In the genomic region with DNA sequence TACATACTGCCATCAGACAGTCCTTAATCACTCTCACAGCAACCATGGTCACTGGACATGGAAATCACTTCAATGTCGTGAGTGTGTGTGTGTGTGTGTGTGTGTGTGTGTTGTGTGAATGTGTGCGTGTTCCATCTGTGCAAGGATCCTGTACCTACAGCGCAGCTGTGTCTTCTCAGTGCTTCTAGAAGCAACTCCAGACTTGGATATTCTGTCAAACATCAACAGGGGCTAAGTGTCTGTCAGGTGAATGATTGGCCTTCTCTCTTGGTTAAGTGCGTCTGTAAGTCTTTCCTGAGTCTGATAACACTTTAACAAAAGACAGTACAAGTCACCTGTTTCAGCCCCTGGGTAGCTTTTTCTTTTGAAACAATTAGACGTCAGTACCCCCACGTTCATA, we compare ENCODE assay signal across 24 mouse cellular contexts. TPM values are rescaled to one million over a fixed set of nuclear protein-coding genes. Genes with fewer than 3 reads are reported as not detected.
DNase-seq lines count a peak whose midpoint lies in the region; ATAC-seq lines count a peak whose summit lies in the region.
"Had no signal": no experiment of that assay in that cellular context is flagged by ENCODE, and none has a peak within 500 bp of the region (broad histone marks: within the 10 kb centered on the region; RNA-seq: fewer than 3 reads in every experiment).

No protein-coding gene starts in this region.

- DNase-seq in kidney, adult 9 months = peak; percentile 8
- no peak for DNase-seq in kidney, postnatal 10 days
- DNase-seq in kidney, adult 11 months = no peak
- peak; percentile 82 for DNase-seq in yolk sac, embryonic 10.5 days (ENCODE audit: low spot score)
- no peak for DNase-seq in forebrain, embryonic 11.5 days (ENCODE audit: low spot score)
- DNase-seq: adrenal gland, adult 2 months; adrenal gland, postnatal 10 days; adrenal gland, postnatal 25 days; cerebellum, adult 11 months; cerebellum, adult 18-20 months; cerebellum, adult 8-10 months; cerebellum, adult 9-11 months; cerebellum, postnatal 14 days; cerebellum, postnatal 36 days; embryo, embryonic 11 days had no signal

- H3K4me2 ChIP-seq in intestine, embryonic 16.5 days (ENCODE audit: low read depth, low read length) = no peak overlapping the region
- no peak overlapping the region for H3K4me2 ChIP-seq in intestine, embryonic 15.5 days (replicated peaks)
- no peak overlapping the region for H3K4me2 ChIP-seq in kidney, embryonic 16.5 days (replicated peaks; ENCODE audit: low read depth, low read length)
- no peak overlapping the region for H3K4me2 ChIP-seq in forebrain, embryonic 11.5 days (ENCODE audit: low read depth, low read length, severe bottlenecking)
- H3K4me2 ChIP-seq: embryonic facial prominence, embryonic 13.5 days; embryonic facial prominence, embryonic 15.5 days; forebrain, embryonic 13.5 days; forebrain, embryonic 15.5 days had no signal

- WGBS in intestine, embryonic 16.5 days = 55% methylated on average over 6 of the region's 6 CpGs
- WGBS in intestine, embryonic 15.5 days = 52% methylated on average over 6 of the region's 6 CpGs
- WGBS in kidney, embryonic 16.5 days = 65% methylated on average over 6 of the region's 6 CpGs
- WGBS in forebrain, embryonic 11.5 days = 78% methylated on average over 6 of the region's 6 CpGs

- no peak overlapping the region for H3K4me3 ChIP-seq in intestine, embryonic 16.5 days (ENCODE audit: low read length)
- no peak overlapping the region for H3K4me3 ChIP-seq in intestine, embryonic 15.5 days (replicated peaks)
- no peak overlapping the region for H3K4me3 ChIP-seq in kidney, embryonic 16.5 days (ENCODE audit: low read length)
- no peak overlapping the region for H3K4me3 ChIP-seq in forebrain, embryonic 11.5 days (ENCODE audit: low read depth, low read length)
- H3K4me3 ChIP-seq: embryonic facial prominence, embryonic 13.5 days; embryonic facial prominence, embryonic 15.5 days; erythroblast, embryonic 14.5 days; forebrain, embryonic 10.5 days; forebrain, embryonic 13.5 days; forebrain, embryonic 15.5 days had no signal

- H3K27ac ChIP-seq in intestine, embryonic 16.5 days (ENCODE audit: low read length) = no peak overlapping the region
- no peak overlapping the region for H3K27ac ChIP-seq in intestine, embryonic 15.5 days
- no peak overlapping the region for H3K27ac ChIP-seq in kidney, embryonic 16.5 days (ENCODE audit: low read length)
- H3K27ac ChIP-seq in forebrain, embryonic 11.5 days (ENCODE audit: low read depth, low read length) = no peak overlapping the region
- H3K27ac ChIP-seq: embryonic facial prominence, embryonic 13.5 days; embryonic facial prominence, embryonic 15.5 days; forebrain, embryonic 10.5 days; forebrain, embryonic 13.5 days; forebrain, embryonic 15.5 days had no signal

- H3K36me3 ChIP-seq in intestine, embryonic 16.5 days (ENCODE audit: control insufficient read depth, insufficient read depth, low read length) = no peaks in the 10 kb centered on the region
- no peaks in the 10 kb centered on the region for H3K36me3 ChIP-seq in intestine, embryonic 15.5 days
- no peaks in the 10 kb centered on the region for H3K36me3 ChIP-seq in kidney, embryonic 16.5 days (ENCODE audit: insufficient read depth, low read length)
- H3K36me3 ChIP-seq in forebrain, embryonic 11.5 days (ENCODE audit: control insufficient read depth, insufficient read depth, low read length) = no peaks in the 10 kb centered on the region
- H3K36me3 ChIP-seq: embryonic facial prominence, embryonic 13.5 days; embryonic facial prominence, embryonic 15.5 days; forebrain, embryonic 10.5 days; forebrain, embryonic 15.5 days had no signal

- no peaks in the 10 kb centered on the region for H3K27me3 ChIP-seq in intestine, embryonic 16.5 days (replicated peaks; ENCODE audit: control insufficient read depth, insufficient read depth, low read length)
- H3K27me3 ChIP-seq in intestine, embryonic 15.5 days (replicated peaks) = no peaks in the 10 kb centered on the region
- H3K27me3 ChIP-seq in kidney, embryonic 16.5 days (ENCODE audit: insufficient read depth, low read length) = no peaks in the 10 kb centered on the region
- no peaks in the 10 kb centered on the region for H3K27me3 ChIP-seq in forebrain, embryonic 11.5 days (ENCODE audit: control insufficient read depth, insufficient read depth, low read length)
- H3K27me3 ChIP-seq: embryonic facial prominence, embryonic 13.5 days; embryonic facial prominence, embryonic 15.5 days; forebrain, embryonic 13.5 days; forebrain, embryonic 15.5 days had no signal

- no peaks in the 10 kb centered on the region for H3K9me3 ChIP-seq in intestine, embryonic 16.5 days (ENCODE audit: control insufficient read depth, low read length)
- H3K9me3 ChIP-seq in intestine, embryonic 15.5 days = no peaks in the 10 kb centered on the region
- no peaks in the 10 kb centered on the region for H3K9me3 ChIP-seq in kidney, embryonic 16.5 days (ENCODE audit: low read length)
- H3K9me3 ChIP-seq in forebrain, embryonic 11.5 days (ENCODE audit: control insufficient read depth, low read length) = no peaks in the 10 kb centered on the region
- H3K9me3 ChIP-seq: embryonic facial prominence, embryonic 13.5 days; embryonic facial prominence, embryonic 15.5 days; forebrain, embryonic 10.5 days; forebrain, embryonic 13.5 days; forebrain, embryonic 15.5 days had no signal

- ATAC-seq in intestine, embryonic 16.5 days = peak; percentile 11; the same call in 1 of the 2 replicates
- no peak for ATAC-seq in intestine, embryonic 15.5 days
- ATAC-seq in kidney, embryonic 16.5 days (ENCODE audit: low FRiP score, low TSS enrichment) = peak; percentile 77; the same call in 1 of the 2 replicates
- no peak for ATAC-seq in forebrain, embryonic 11.5 days (replicated peaks; ENCODE audit: low FRiP score)
- ATAC-seq: forebrain, embryonic 13.5 days; forebrain, embryonic 15.5 days had no signal

- no peaks in the 10 kb centered on the region for H3K4me1 ChIP-seq in intestine, embryonic 16.5 days (ENCODE audit: control insufficient read depth, insufficient read depth, low read length)
- no peaks in the 10 kb centered on the region for H3K4me1 ChIP-seq in intestine, embryonic 15.5 days (replicated peaks)
- H3K4me1 ChIP-seq in kidney, embryonic 16.5 days (ENCODE audit: insufficient read depth, low read length) = no peaks in the 10 kb centered on the region
- H3K4me1 ChIP-seq in forebrain, embryonic 11.5 days (replicated peaks; ENCODE audit: control insufficient read depth, insufficient read depth, low read length) = no peaks in the 10 kb centered on the region
- H3K4me1 ChIP-seq: embryonic facial prominence, embryonic 13.5 days; embryonic facial prominence, embryonic 15.5 days; forebrain, embryonic 10.5 days; forebrain, embryonic 13.5 days; forebrain, embryonic 15.5 days had no signal

- no peak overlapping the region for H3K9ac ChIP-seq in intestine, embryonic 16.5 days (ENCODE audit: low read depth, low read length)
- H3K9ac ChIP-seq in intestine, embryonic 15.5 days = no peak overlapping the region
- H3K9ac ChIP-seq in kidney, embryonic 16.5 days (replicated peaks; ENCODE audit: low read length) = no peak overlapping the region
- no peak overlapping the region for H3K9ac ChIP-seq in forebrain, embryonic 11.5 days (ENCODE audit: low read length)
- H3K9ac ChIP-seq: embryonic facial prominence, embryonic 13.5 days; embryonic facial prominence, embryonic 15.5 days; forebrain, embryonic 13.5 days; forebrain, embryonic 15.5 days had no signal

RNA-seq across cellular contexts. Expression of a gene that starts 25.0 kb away (rescaled TPM):
- polyA plus RNA-seq in intestine, embryonic 16.5 days (2015; fragmentation: Nextera tagmentation; extraction: Ambion mirVana) = 14.7 and 15.8 TPM in 2 replicates
- 24.9 and 25.3 TPM in 2 replicates for polyA plus RNA-seq in intestine, embryonic 15.5 days (2015; fragmentation: Nextera tagmentation; extraction: Ambion mirVana)
- 7.5 and 10.8 TPM in 2 replicates for polyA plus RNA-seq in kidney, embryonic 16.5 days (2015; fragmentation: Nextera tagmentation; extraction: Ambion mirVana)
- 76.3 and 78.8 TPM in 2 replicates for polyA plus RNA-seq in forebrain, embryonic 11.5 days (2014; fragmentation: Nextera tagmentation; extraction: Ambion mirVana)

Comparison
In these comparisons a context has a peak if more than half of its experiments do, and no peak if none do; other contexts are left out.
1. ATAC-seq: peak in intestine, embryonic 16.5 days (single experiment) and kidney, embryonic 16.5 days (single experiment); none in intestine, embryonic 15.5 days (single experiment) and forebrain, embryonic 11.5 days (single experiment).
2. DNase-seq: peak in kidney, adult 9 months (single experiment) and yolk sac, embryonic 10.5 days (single experiment); none in kidney, postnatal 10 days (single experiment), kidney, adult 11 months (single experiment) and forebrain, embryonic 11.5 days (single experiment).